Mouse (Mus musculus) hindbrain, postnatal 0 days (tissue): Measurements from ENCODE around the gene Mgat5. TPM values are rescaled to one million over a fixed set of nuclear protein-coding genes. Genes with fewer than 3 reads are reported as not detected.

ENCODE experiments used
- ATAC-seq: fragments of 200-750 bp; cut with Nextera tagmentation; 2 replicates; pipeline ENCODE4 v1.8.0; 2017; ENCODE audit warnings: mild to moderate bottlenecking, moderate TSS enrichment, moderate library complexity
- DNase-seq: peaks from one replicate; pipeline ENCODE4 v3.0.0-alpha.2; 2015; ENCODE audit warnings: low spot score
- H3K27ac ChIP-seq: fragments of 300-500 bp; sonication (generic); 2 replicates; pipeline ENCODE4 v1.5.1; 2014; ENCODE audit warnings: mild to moderate bottlenecking
- H3K27me3 ChIP-seq: fragments of 300-500 bp; sonication (generic); 2 replicates; pipeline ENCODE4 v1.6.1; 2014; ENCODE audit warnings: low read length, mixed read lengths; ENCODE audit not compliant: insufficient read depth
- H3K36me3 ChIP-seq: fragments of 300-500 bp; sonication (generic); 2 replicates; pipeline ENCODE4 v1.6.1; 2014; ENCODE audit warnings: low read length, mixed read lengths; ENCODE audit not compliant: insufficient read depth
- H3K4me1 ChIP-seq: fragments of 300-500 bp; sonication (generic); 2 replicates; pipeline ENCODE4 v1.6.1; 2014; ENCODE audit warnings: antibody characterized with exemption, low read length, mixed read lengths; ENCODE audit not compliant: insufficient read depth
- H3K4me2 ChIP-seq: fragments of 300-500 bp; sonication (generic); 2 replicates; pipeline ENCODE4 v1.6.1; 2014; ENCODE audit warnings: low read depth, mild to moderate bottlenecking, low read length, moderate library complexity, mixed read lengths
- H3K4me3 ChIP-seq: fragments of 300-500 bp; sonication (generic); 2 replicates; pipeline ENCODE4 v1.5.1; 2014; ENCODE audit warnings: low read length
- H3K9ac ChIP-seq: fragments of 300-500 bp; sonication (generic); replicated peaks from 2 replicates; pipeline ENCODE4 v1.6.1; 2014; ENCODE audit warnings: mild to moderate bottlenecking, low read length, moderate library complexity, mixed read lengths
- H3K9me3 ChIP-seq: fragments of 300-500 bp; sonication (generic); 2 replicates; pipeline ENCODE4 v1.6.1; 2016; ENCODE audit warnings: low read length, mixed read lengths
- CTCF ChIP-seq: IDR thresholded peaks from 2 replicates; pipeline ENCODE4 v1.5.1; 2016; ENCODE audit warnings: antibody characterized with exemption, control low read depth, low read depth
- WGBS: fragments of 180-500 bp; shearing (Covaris S2); extraction: QIAGEN DNeasy Blood & Tissue Kit; methylation state at CpG from one replicate; pipeline ENCODE4 v1.1.7; 2014; 5-methylcytosine and 5-hydroxymethylcytosine counted together
- polyA plus RNA-seq: library from polyadenylated mRNA; unstranded; fragments of >200 nt; fragmentation: Nextera tagmentation; extraction: Ambion mirVana; gene quantifications from 2 replicates; pipeline ENCODE4 v1.2.1, GENCODE M21; 2015
- total RNA-seq: library from RNA; depleted of rRNA; stranded (reverse); fragments of >200 nt; gene quantifications from 2 replicates; pipeline ENCODE4 v1.2.3, GENCODE M21; 2014

The Mgat5 gene
- total and polyA plus RNA-seq, 2 experiments from 2014 or later: 14.8 to 49.3 TPM

- Histone ChIP-seq H3K4me2 (no peak overlapping the region), H3K27me3 (no peaks in the 10 kb centered on the region), H3K36me3 (no peaks in the 10 kb centered on the region), H3K9ac (no peak overlapping the region), H3K4me3 (no peak overlapping the region), H3K27ac (peak overlapping the region; percentile 22; the same call in 1 of the 2 replicates), H3K9me3 (no peaks in the 10 kb centered on the region), H3K4me1 (peaks cover 6% of the 10 kb centered on the region; the same call in 1 of the 2 replicates)
- TF ChIP-seq CTCF: no peak
- peak; percentile 52; the same call in 1 of the 2 replicates for ATAC-seq
- DNase-seq: peak; percentile 22
- 26% methylated on average over 6 of the region's 6 CpGs for WGBS
These were observed 35.1 kb downstream of the Mgat5 start for GRCm38 (mm10) chr1:127239914-127240313.

- Histone ChIP-seq H3K36me3 (no peaks in the 10 kb centered on the region), H3K4me3 (no peak overlapping the region), H3K27me3 (no peaks in the 10 kb centered on the region), H3K9me3 (no peaks in the 10 kb centered on the region), H3K4me1 (peaks cover 6% of the 10 kb centered on the region; the same call in 1 of the 2 replicates), H3K9ac (no peak overlapping the region), H3K27ac (no peak overlapping the region), H3K4me2 (no peak overlapping the region)
- TF ChIP-seq CTCF: no peak
- WGBS: 84% methylated on average over 15 of the region's 15 CpGs
- no peak for DNase-seq
- no peak for ATAC-seq
These were observed 37.5 kb downstream of the Mgat5 start for GRCm38 (mm10) chr1:127242151-127242887.

- Histone ChIP-seq H3K9ac (no peak overlapping the region), H3K4me3 (no peak overlapping the region), H3K4me1 (peaks cover 6% of the 10 kb centered on the region; the same call in 1 of the 2 replicates), H3K4me2 (no peak overlapping the region), H3K36me3 (no peaks in the 10 kb centered on the region), H3K27ac (no peak overlapping the region), H3K9me3 (no peaks in the 10 kb centered on the region), H3K27me3 (no peaks in the 10 kb centered on the region)
- no peak for ATAC-seq
- 69% methylated on average over 6 of the region's 6 CpGs for WGBS
- TF ChIP-seq CTCF: no peak
- DNase-seq: no peak
These were observed 38.2 kb downstream of the Mgat5 start for GRCm38 (mm10) chr1:127242888-127243588.

- H3K4me3 ChIP-seq: no peak overlapping the region
- H3K4me1 ChIP-seq: peaks cover 4% of the 10 kb centered on the region; the same call in 1 of the 2 replicates
- no peak for DNase-seq
- H3K27me3 ChIP-seq: no peaks in the 10 kb centered on the region
- 94% methylated on average over 11 of the region's 11 CpGs for WGBS
- no peaks in the 10 kb centered on the region for H3K36me3 ChIP-seq
- no peak for ATAC-seq
- no peak for TF ChIP-seq CTCF
- H3K27ac ChIP-seq: no peak overlapping the region
- no peak overlapping the region for H3K4me2 ChIP-seq
- no peaks in the 10 kb centered on the region for H3K9me3 ChIP-seq
- H3K9ac ChIP-seq: no peak overlapping the region
These were observed 39.4 kb downstream of the Mgat5 start for GRCm38 (mm10) chr1:127244054-127244770.

- Histone ChIP-seq H3K36me3 (no peaks in the 10 kb centered on the region), H3K4me2 (no peak overlapping the region), H3K4me1 (no peaks in the 10 kb centered on the region), H3K4me3 (no peak overlapping the region), H3K9ac (no peak overlapping the region), H3K9me3 (no peaks in the 10 kb centered on the region), H3K27ac (no peak overlapping the region), H3K27me3 (no peaks in the 10 kb centered on the region)
- no peak for TF ChIP-seq CTCF
- no peak for ATAC-seq
- no peak for DNase-seq
- WGBS: 82% methylated on average over 6 of the region's 6 CpGs
These were observed 41.3 kb downstream of the Mgat5 start for GRCm38 (mm10) chr1:127246158-127246557.

GRCm38 (mm10) chr1:127248433-127248832 is 43.6 kb downstream of the Mgat5 start:
- Histone ChIP-seq H3K27me3 (no peaks in the 10 kb centered on the region), H3K36me3 (no peaks in the 10 kb centered on the region)
- no peak for TF ChIP-seq CTCF

More at GRCm38 (mm10) chr1:127248433-127248832, 43.6 kb downstream of the Mgat5 start:
- ATAC-seq (no peak), DNase-seq (no peak)
- Histone ChIP-seq H3K4me1 (no peaks in the 10 kb centered on the region), H3K4me2 (no peak overlapping the region), H3K9ac (no peak overlapping the region), H3K9me3 (no peaks in the 10 kb centered on the region), H3K27ac (no peak overlapping the region), H3K4me3 (no peak overlapping the region)
- WGBS: 70% methylated on average over 1 of the region's 1 CpGs
